Comparison of ENCODE assay signal across 12 mouse cellular contexts in genomic region chr9:121606498-121607096, GRCm38 (mm10). TPM values are rescaled to one million over a fixed set of nuclear protein-coding genes. Genes with fewer than 3 reads are reported as not detected.
DNase-seq lines count a peak whose midpoint lies in the region; ATAC-seq and TF ChIP-seq lines count a peak whose summit lies in the region.
"Had no signal": no experiment of that assay in that cellular context is flagged by ENCODE, and none has a peak within 500 bp of the region (broad histone marks: within the 10 kb centered on the region; RNA-seq: fewer than 3 reads in every experiment).

No protein-coding gene starts in this region.

- H3K27ac ChIP-seq in embryonic facial prominence, embryonic 11.5 days (replicated peaks; ENCODE audit: low read depth, low read length): no peak overlapping the region
- H3K27ac ChIP-seq in embryonic facial prominence, embryonic 10.5 days (replicated peaks): no peak overlapping the region
- H3K27ac ChIP-seq in limb, embryonic 11.5 days (replicated peaks; ENCODE audit: low read depth, low read length): no peak overlapping the region
- no peak overlapping the region for H3K27ac ChIP-seq in limb, embryonic 10.5 days
- H3K27ac ChIP-seq in hindbrain, embryonic 14.5 days: no peak overlapping the region
- H3K27ac ChIP-seq in midbrain, postnatal 0 days (ENCODE audit: low read depth, low read length): no peak overlapping the region

- DNase-seq in embryonic facial prominence, embryonic 11.5 days (ENCODE audit: low spot score): no peak
- DNase-seq in embryonic facial prominence, embryonic 10.5 days (ENCODE audit: low spot score): no peak
- no peak for DNase-seq in limb, embryonic 11.5 days (ENCODE audit: low spot score)
- DNase-seq in limb, embryonic 10.5 days (ENCODE audit: low spot score): no peak
- no peak for DNase-seq in hindbrain, embryonic 14.5 days (ENCODE audit: low spot score)
- no peak for DNase-seq in midbrain, postnatal 0 days (ENCODE audit: low spot score)
- DNase-seq in left cerebral cortex, adult 11 months (ENCODE audit: low spot score): no peak
- no peak for DNase-seq in heart, adult 9 months (ENCODE audit: low spot score in 2 of 2)
- DNase-seq: adrenal gland, postnatal 10 days; heart, postnatal 4 days; kidney, postnatal 4 days had no signal

- ATAC-seq in embryonic facial prominence, embryonic 11.5 days (replicated peaks; ENCODE audit: insufficient number of reproducible peaks, low FRiP score, low TSS enrichment, low read depth): 0 out of 2 replicates have a peak, but pooled peaks have one; percentile 45
- ATAC-seq in limb, embryonic 11.5 days (ENCODE audit: insufficient number of reproducible peaks, low FRiP score, low TSS enrichment, low read depth): peak; percentile 59; the same call in 1 of the 2 replicates
- peak; percentile 36; the same call in 1 of the 2 replicates for ATAC-seq in hindbrain, embryonic 14.5 days (ENCODE audit: low FRiP score)
- 0 out of 2 replicates have a peak, but pooled peaks have one; percentile 27 for ATAC-seq in midbrain, postnatal 0 days (ENCODE audit: low FRiP score)

- H3K4me2 ChIP-seq in embryonic facial prominence, embryonic 11.5 days (ENCODE audit: low read depth, low read length): no peak overlapping the region
- no peak overlapping the region for H3K4me2 ChIP-seq in limb, embryonic 11.5 days (ENCODE audit: low read depth, severe bottlenecking)
- H3K4me2 ChIP-seq in hindbrain, embryonic 14.5 days (replicated peaks): no peak overlapping the region
- no peak overlapping the region for H3K4me2 ChIP-seq in midbrain, postnatal 0 days (ENCODE audit: low read depth, low read length, poor library complexity, severe bottlenecking)

- H3K27me3 ChIP-seq in embryonic facial prominence, embryonic 11.5 days (ENCODE audit: control insufficient read depth, insufficient read depth, low read length): no peaks in the 10 kb centered on the region
- H3K27me3 ChIP-seq in embryonic facial prominence, embryonic 10.5 days (replicated peaks; ENCODE audit: low read depth, poor library complexity, severe bottlenecking): no peaks in the 10 kb centered on the region
- no peaks in the 10 kb centered on the region for H3K27me3 ChIP-seq in limb, embryonic 11.5 days (ENCODE audit: control insufficient read depth, insufficient read depth, low read length)
- 0 out of 2 replicates have a peak, but pooled peaks cover 4% of the 10 kb centered on the region for H3K27me3 ChIP-seq in limb, embryonic 10.5 days (ENCODE audit: low read depth, poor library complexity, severe bottlenecking)
- no peaks in the 10 kb centered on the region for H3K27me3 ChIP-seq in hindbrain, embryonic 14.5 days (ENCODE audit: control insufficient read depth, insufficient read depth, low read length)
- H3K27me3 ChIP-seq in midbrain, postnatal 0 days (ENCODE audit: insufficient read depth, low read length): no peaks in the 10 kb centered on the region

- H3K9ac ChIP-seq in embryonic facial prominence, embryonic 11.5 days (replicated peaks; ENCODE audit: low read length): no peak overlapping the region
- no peak overlapping the region for H3K9ac ChIP-seq in limb, embryonic 11.5 days (ENCODE audit: low read length)
- no peak overlapping the region for H3K9ac ChIP-seq in hindbrain, embryonic 14.5 days
- H3K9ac ChIP-seq in midbrain, postnatal 0 days (replicated peaks; ENCODE audit: low read length, poor library complexity, severe bottlenecking): no peak overlapping the region

- no peaks in the 10 kb centered on the region for H3K36me3 ChIP-seq in embryonic facial prominence, embryonic 11.5 days (replicated peaks; ENCODE audit: control insufficient read depth, insufficient read depth, low read depth, low read length)
- H3K36me3 ChIP-seq in embryonic facial prominence, embryonic 10.5 days (replicated peaks): no peaks in the 10 kb centered on the region
- no peaks in the 10 kb centered on the region for H3K36me3 ChIP-seq in limb, embryonic 11.5 days (ENCODE audit: control insufficient read depth, insufficient read depth, low read length)
- H3K36me3 ChIP-seq in limb, embryonic 10.5 days: no peaks in the 10 kb centered on the region
- H3K36me3 ChIP-seq in hindbrain, embryonic 14.5 days (replicated peaks; ENCODE audit: control insufficient read depth, insufficient read depth): no peaks in the 10 kb centered on the region
- no peaks in the 10 kb centered on the region for H3K36me3 ChIP-seq in midbrain, postnatal 0 days (ENCODE audit: insufficient read depth, low read length)

- H3K4me3 ChIP-seq in embryonic facial prominence, embryonic 11.5 days (ENCODE audit: low read depth, low read length): no peak overlapping the region
- no peak overlapping the region for H3K4me3 ChIP-seq in embryonic facial prominence, embryonic 10.5 days
- H3K4me3 ChIP-seq in limb, embryonic 11.5 days (ENCODE audit: low read depth, low read length): no peak overlapping the region
- no peak overlapping the region for H3K4me3 ChIP-seq in limb, embryonic 10.5 days
- H3K4me3 ChIP-seq in hindbrain, embryonic 14.5 days (replicated peaks; ENCODE audit: low read length): no peak overlapping the region
- no peak overlapping the region for H3K4me3 ChIP-seq in midbrain, postnatal 0 days (ENCODE audit: low read depth, low read length)

- TF ChIP-seq CTCF in midbrain, postnatal 0 days (IDR thresholded peaks at IDR 0.05): no peak

- 75% methylated on average over 1 of the region's 1 CpGs for WGBS in embryonic facial prominence, embryonic 11.5 days
- WGBS in embryonic facial prominence, embryonic 10.5 days: 63% methylated on average over 1 of the region's 1 CpGs
- WGBS in limb, embryonic 11.5 days: 53% methylated on average over 1 of the region's 1 CpGs
- 62% methylated on average over 1 of the region's 1 CpGs for WGBS in limb, embryonic 10.5 days
- WGBS in hindbrain, embryonic 14.5 days: 59% methylated on average over 1 of the region's 1 CpGs
- 47% methylated on average over 1 of the region's 1 CpGs for WGBS in midbrain, postnatal 0 days

- no peaks in the 10 kb centered on the region for H3K9me3 ChIP-seq in embryonic facial prominence, embryonic 11.5 days (replicated peaks; ENCODE audit: control insufficient read depth, low read length)
- 0 out of 2 replicates have a peak, but pooled peaks cover 3% of the 10 kb centered on the region for H3K9me3 ChIP-seq in embryonic facial prominence, embryonic 10.5 days
- no peaks in the 10 kb centered on the region for H3K9me3 ChIP-seq in limb, embryonic 11.5 days (ENCODE audit: control insufficient read depth, low read length)
- no peaks in the 10 kb centered on the region for H3K9me3 ChIP-seq in limb, embryonic 10.5 days (replicated peaks)
- H3K9me3 ChIP-seq in hindbrain, embryonic 14.5 days (ENCODE audit: control insufficient read depth, low read length): no peaks in the 10 kb centered on the region
- H3K9me3 ChIP-seq in midbrain, postnatal 0 days (ENCODE audit: low read length): no peaks in the 10 kb centered on the region

- no peaks in the 10 kb centered on the region for H3K4me1 ChIP-seq in embryonic facial prominence, embryonic 11.5 days (ENCODE audit: control insufficient read depth, insufficient read depth, low read length)
- peaks cover 5% of the 10 kb centered on the region for H3K4me1 ChIP-seq in embryonic facial prominence, embryonic 10.5 days
- H3K4me1 ChIP-seq in limb, embryonic 11.5 days (ENCODE audit: control insufficient read depth, insufficient read depth, low read length): no peaks in the 10 kb centered on the region
- H3K4me1 ChIP-seq in limb, embryonic 10.5 days: peaks cover 2% of the 10 kb centered on the region; the same call in 1 of the 2 replicates
- no peaks in the 10 kb centered on the region; the same call in 1 of the 2 replicates for H3K4me1 ChIP-seq in hindbrain, embryonic 14.5 days (replicated peaks; ENCODE audit: control insufficient read depth, insufficient read depth, low read length)
- H3K4me1 ChIP-seq in midbrain, postnatal 0 days (ENCODE audit: insufficient read depth, low read length): no peaks in the 10 kb centered on the region

RNA-seq across cellular contexts. Expression of gene Lyzl4, which starts 35.3 kb away (rescaled TPM):
- polyA plus RNA-seq in embryonic facial prominence, embryonic 11.5 days (2014; fragmentation: Nextera tagmentation; extraction: Ambion mirVana): not detected in 2 replicates
- polyA plus RNA-seq in embryonic facial prominence, embryonic 10.5 days (2016; fragmentation: Nextera tagmentation; extraction: Ambion mirVana): not detected in 2 replicates
- polyA plus RNA-seq in limb, embryonic 11.5 days (2014; fragmentation: Nextera tagmentation; extraction: Ambion mirVana): not detected in 2 replicates
- polyA plus RNA-seq in limb, embryonic 10.5 days (2016; fragmentation: Nextera tagmentation; extraction: Ambion mirVana): not detected in 2 replicates
- 0.22 and 0.32 TPM in 2 replicates for polyA plus RNA-seq in hindbrain, embryonic 14.5 days (2014; fragmentation: Nextera tagmentation; extraction: Ambion mirVana)
- not detected in 2 replicates for total RNA-seq in midbrain, postnatal 0 days (2014; rRNA removed)
- 0.28 TPM in 1 of 2 replicates, not detected in the other for polyA plus RNA-seq in midbrain, postnatal 0 days (2015; fragmentation: Nextera tagmentation; extraction: Ambion mirVana)
- total RNA-seq: common myeloid progenitor, adult 5-6 weeks had no signal

RNA-seq across cellular contexts. Expression of gene Vipr1, which starts 35.9 kb away (rescaled TPM):
- 0.08 and 0.57 TPM in 2 replicates for polyA plus RNA-seq in embryonic facial prominence, embryonic 11.5 days (2014; fragmentation: Nextera tagmentation; extraction: Ambion mirVana)
- polyA plus RNA-seq in embryonic facial prominence, embryonic 10.5 days (2016; fragmentation: Nextera tagmentation; extraction: Ambion mirVana): 0.16 and 0.33 TPM in 2 replicates
- polyA plus RNA-seq in limb, embryonic 11.5 days (2014; fragmentation: Nextera tagmentation; extraction: Ambion mirVana): 0.27 and 0.69 TPM in 2 replicates
- 0.14 and 0.49 TPM in 2 replicates for polyA plus RNA-seq in limb, embryonic 10.5 days (2016; fragmentation: Nextera tagmentation; extraction: Ambion mirVana)
- 0.40 and 0.59 TPM in 2 replicates for polyA plus RNA-seq in hindbrain, embryonic 14.5 days (2014; fragmentation: Nextera tagmentation; extraction: Ambion mirVana)
- total RNA-seq in midbrain, postnatal 0 days (2014; rRNA removed): 0.05 and 0.82 TPM in 2 replicates
- polyA plus RNA-seq in midbrain, postnatal 0 days (2015; fragmentation: Nextera tagmentation; extraction: Ambion mirVana): 0.26 and 0.36 TPM in 2 replicates
